Mouse (Mus musculus): ENCODE measurements around the gene Htt. TPM values are rescaled to one million over a fixed set of nuclear protein-coding genes. Genes with fewer than 3 reads are reported as not detected.

Gene Htt
- total RNA-seq, 2 experiments from 2014 or later = 25.1 to 36.2 TPM

GRCm38 (mm10) chr5:34881023-34881422 lies 119.5 kb downstream of the Htt start:
- ATAC-seq (replicated peaks; ENCODE audit: poor library complexity, severe bottlenecking) = no peak

GRCm38 (mm10) chr5:34885250-34885649 lies 123.7 kb downstream of the Htt start:
- no peak for ATAC-seq (replicated peaks; ENCODE audit: poor library complexity, severe bottlenecking)

GRCm38 (mm10) chr5:34889252-34889651 lies 127.7 kb downstream of the Htt start:
- no peak for ATAC-seq (replicated peaks; ENCODE audit: poor library complexity, severe bottlenecking)

GRCm38 (mm10) chr5:34896697-34897453 lies 135.3 kb downstream of the Htt start:
- ATAC-seq (replicated peaks; ENCODE audit: poor library complexity, severe bottlenecking) = no peak

GRCm38 (mm10) chr5:34899787-34900469 lies 138.4 kb downstream of the Htt start:
- no peak for ATAC-seq (replicated peaks; ENCODE audit: poor library complexity, severe bottlenecking)

GRCm38 (mm10) chr5:34902371-34902770 lies 140.8 kb downstream of the Htt start:
- ATAC-seq (replicated peaks; ENCODE audit: poor library complexity, severe bottlenecking) = no peak

- no peak for ATAC-seq (replicated peaks; ENCODE audit: poor library complexity, severe bottlenecking)
Measured at GRCm38 (mm10) chr5:34902811-34903385, 141.4 kb downstream of the Htt start.

GRCm38 (mm10) chr5:34904412-34904811 lies 142.9 kb downstream of the Htt start:
- no peak for ATAC-seq (replicated peaks; ENCODE audit: poor library complexity, severe bottlenecking)

- ATAC-seq (replicated peaks; ENCODE audit: poor library complexity, severe bottlenecking) = no peak
Measured at GRCm38 (mm10) chr5:34907230-34907629, 145.7 kb downstream of the Htt start.

GRCm38 (mm10) chr5:34907910-34908725 lies 146.6 kb downstream of the Htt start, which contains the start of gene Msantd1:
Gene Msantd1, plus strand, starts transcription at chr5:34908012.
- ATAC-seq (replicated peaks; ENCODE audit: poor library complexity, severe bottlenecking) = peak; percentile 80

GRCm38 (mm10) chr5:34908726-34909633 lies 147.4 kb downstream of the Htt start:
- peak; percentile 41 for ATAC-seq (replicated peaks; ENCODE audit: poor library complexity, severe bottlenecking)

- ATAC-seq (replicated peaks; ENCODE audit: poor library complexity, severe bottlenecking) = no peak
Measured at GRCm38 (mm10) chr5:34909634-34910503, 148.3 kb downstream of the Htt start.

- ATAC-seq (replicated peaks; ENCODE audit: poor library complexity, severe bottlenecking) = no peak
Measured at GRCm38 (mm10) chr5:34910504-34910815, 148.9 kb downstream of the Htt start.

- peak; percentile 79 for ATAC-seq (replicated peaks; ENCODE audit: poor library complexity, severe bottlenecking)
Measured at GRCm38 (mm10) chr5:34915801-34916200, 154.3 kb downstream of the Htt start.

- no peak for ATAC-seq (replicated peaks; ENCODE audit: poor library complexity, severe bottlenecking)
Measured at GRCm38 (mm10) chr5:34917234-34917655, 155.7 kb downstream of the Htt start.

GRCm38 (mm10) chr5:34918785-34919184 lies 157.2 kb downstream of the Htt start:
- no peak for ATAC-seq (replicated peaks; ENCODE audit: poor library complexity, severe bottlenecking)

GRCm38 (mm10) chr5:34922531-34922930 lies 161.0 kb downstream of the Htt start:
- no peak for ATAC-seq (replicated peaks; ENCODE audit: poor library complexity, severe bottlenecking)

GRCm38 (mm10) chr5:34923920-34924319 lies 162.4 kb downstream of the Htt start:
- ATAC-seq (replicated peaks; ENCODE audit: poor library complexity, severe bottlenecking) = no peak

GRCm38 (mm10) chr5:34924519-34924918 lies 163.0 kb downstream of the Htt start:
- ATAC-seq (replicated peaks; ENCODE audit: poor library complexity, severe bottlenecking) = no peak

Measured in granulocyte monocyte progenitor cell, adult 5-6 weeks (primary cell).